Mouse (Mus musculus): ENCODE data around the gene Chst11.

Chst11 gene

GRCm38 (mm10) chr10:83032559-83032958 is 47.3 kb downstream of the Chst11 start:
- no peak for DNase-seq (ENCODE audit: low spot score in 2 of 2)

- no peak for DNase-seq (ENCODE audit: low spot score in 2 of 2)
These were observed 51.2 kb downstream of the Chst11 start for GRCm38 (mm10) chr10:83036340-83037045.

- DNase-seq (ENCODE audit: low spot score in 2 of 2), result no peak
These were observed 52.9 kb downstream of the Chst11 start for GRCm38 (mm10) chr10:83038166-83038565.

GRCm38 (mm10) chr10:83039414-83039813 is 54.1 kb downstream of the Chst11 start:
- no peak for DNase-seq (ENCODE audit: low spot score in 2 of 2)

- DNase-seq (ENCODE audit: low spot score in 2 of 2), result no peak
These were observed 56.6 kb downstream of the Chst11 start for GRCm38 (mm10) chr10:83041875-83042274.

GRCm38 (mm10) chr10:83042613-83043477 is 57.5 kb downstream of the Chst11 start:
- no peak for DNase-seq (ENCODE audit: low spot score in 2 of 2)

- no peak for DNase-seq (ENCODE audit: low spot score in 2 of 2)
These were observed 58.4 kb downstream of the Chst11 start for GRCm38 (mm10) chr10:83043478-83044259.

- DNase-seq (ENCODE audit: low spot score in 2 of 2), result no peak
These were observed 64.0 kb downstream of the Chst11 start for GRCm38 (mm10) chr10:83049174-83049780.

- no peak for DNase-seq (ENCODE audit: low spot score in 2 of 2)
These were observed 68.7 kb downstream of the Chst11 start for GRCm38 (mm10) chr10:83053886-83054550.

GRCm38 (mm10) chr10:83056291-83056690 is 71.0 kb downstream of the Chst11 start:
- DNase-seq (ENCODE audit: low spot score in 2 of 2), result no peak

GRCm38 (mm10) chr10:83056866-83057265 is 71.6 kb downstream of the Chst11 start:
- no peak for DNase-seq (ENCODE audit: low spot score in 2 of 2)

- no peak for DNase-seq (ENCODE audit: low spot score in 2 of 2)
These were observed 74.9 kb downstream of the Chst11 start for GRCm38 (mm10) chr10:83060066-83060782.

GRCm38 (mm10) chr10:83062315-83062714 is 77.0 kb downstream of the Chst11 start:
- DNase-seq (ENCODE audit: low spot score in 2 of 2), result peak; percentile 35 to 75

GRCm38 (mm10) chr10:83064796-83065195 is 79.5 kb downstream of the Chst11 start:
- DNase-seq (ENCODE audit: low spot score in 2 of 2), result no peak

- no peak for DNase-seq (ENCODE audit: low spot score in 2 of 2)
These were observed 80.9 kb downstream of the Chst11 start for GRCm38 (mm10) chr10:83066159-83066558.

GRCm38 (mm10) chr10:83067305-83067704 is 82.0 kb downstream of the Chst11 start:
- no peak for DNase-seq (ENCODE audit: low spot score in 2 of 2)

GRCm38 (mm10) chr10:83068466-83068865 is 83.2 kb downstream of the Chst11 start:
- no peak for DNase-seq (ENCODE audit: low spot score in 2 of 2)

- DNase-seq (ENCODE audit: low spot score in 2 of 2), result no peak
These were observed 84.5 kb downstream of the Chst11 start for GRCm38 (mm10) chr10:83069791-83070190.

GRCm38 (mm10) chr10:83071785-83072580 is 86.7 kb downstream of the Chst11 start:
- no peak for DNase-seq (ENCODE audit: low spot score in 2 of 2)

- DNase-seq (ENCODE audit: low spot score in 2 of 2), result no peak
These were observed 87.8 kb downstream of the Chst11 start for GRCm38 (mm10) chr10:83073119-83073518.

Measured in cerebellum, postnatal 4 days (tissue).